Mouse (Mus musculus): ENCODE results near the gene Amotl1.

- TF ChIP-seq CTCF (IDR thresholded peaks at IDR 0.05; ENCODE audit: low read depth, low read length) (no peak), EP300 (IDR thresholded peaks at IDR 0.05; ENCODE audit: insufficient read depth, low read depth, low read length) (no peak)
Measured at GRCm38 (mm10) chr9:14620107-14620506, 24.7 kb downstream of the Amotl1 start.
